Mouse (Mus musculus) embryonic facial prominence, embryonic 13.5 days (tissue): ENCODE results near the gene Gm45844. TPM values are rescaled to one million over a fixed set of nuclear protein-coding genes. Genes with fewer than 3 reads are reported as not detected.
"Not testable (repeated sequence)": the region's sequence is repeated elsewhere in the genome, so short reads cannot be mapped to it uniquely, and the experiment has no call there.

Experiments
- ATAC-seq: fragments of 200-750 bp; cut with Nextera tagmentation; 2 replicates; pipeline ENCODE4 v1.8.0; 2017; ENCODE audit warnings: low read depth; ENCODE audit not compliant: insufficient number of reproducible peaks, insufficient read depth, low FRiP score, low TSS enrichment
- H3K27ac ChIP-seq: fragments of 300-500 bp; sonication (generic); 2 replicates; pipeline ENCODE4 v1.5.1; 2015; ENCODE audit warnings: moderate library complexity, mild to moderate bottlenecking, inconsistent platforms
- H3K27me3 ChIP-seq: fragments of 300-500 bp; sonication (generic); 2 replicates; pipeline ENCODE4 v1.6.1; 2015; ENCODE audit warnings: mild to moderate bottlenecking, inconsistent platforms
- H3K36me3 ChIP-seq: fragments of 300-500 bp; sonication (generic); 2 replicates; pipeline ENCODE4 v1.6.1; 2015; ENCODE audit warnings: mild to moderate bottlenecking, inconsistent platforms
- H3K4me1 ChIP-seq: fragments of 300-500 bp; sonication (generic); 2 replicates; pipeline ENCODE4 v1.6.1; 2015; ENCODE audit warnings: inconsistent platforms
- H3K4me2 ChIP-seq: fragments of 300-500 bp; sonication (generic); 2 replicates; pipeline ENCODE4 v1.6.1; 2015; ENCODE audit warnings: moderate library complexity, mild to moderate bottlenecking, inconsistent platforms
- H3K4me3 ChIP-seq: fragments of 300-500 bp; sonication (generic); 2 replicates; pipeline ENCODE4 v1.5.1; 2015; ENCODE audit warnings: mild to moderate bottlenecking, inconsistent platforms
- H3K9ac ChIP-seq: fragments of 300-500 bp; sonication (generic); 2 replicates; pipeline ENCODE4 v1.6.1; 2015; ENCODE audit warnings: mild to moderate bottlenecking, inconsistent platforms
- H3K9me3 ChIP-seq: fragments of 300-500 bp; sonication (generic); 2 replicates; pipeline ENCODE4 v1.6.1; 2016; ENCODE audit warnings: inconsistent platforms
- WGBS: fragments of 180-500 bp; shearing (Covaris S2); methylation state at CpG from one replicate; pipeline ENCODE4 v1.1.7; 2015; ENCODE audit warnings: mixed read lengths; 5-methylcytosine and 5-hydroxymethylcytosine counted together
- polyA plus RNA-seq: library from polyadenylated mRNA; unstranded; fragments of >200 nt; fragmentation: Nextera tagmentation; extraction: Ambion mirVana; gene quantifications from 2 replicates; pipeline ENCODE4 v1.2.1, GENCODE M21; 2015

Gm45844 gene
- 3.3 and 7.6 TPM in 2 replicates for polyA plus RNA-seq

- H3K36me3 ChIP-seq, H3K4me1 ChIP-seq, H3K27me3 ChIP-seq, H3K9me3 ChIP-seq: not testable (repeated sequence)
- Histone ChIP-seq H3K9ac (peak within 1 kb of the TSS; percentile 2), H3K4me3 (peak within 1 kb of the TSS; percentile 35), H3K4me2 (peak within 1 kb of the TSS; percentile 37), H3K27ac (peak within 1 kb of the TSS; percentile 28)
- ATAC-seq = peak; percentile 100
- 38% methylated on average over 45 of the region's 45 CpGs for WGBS
Observed at GRCm38 (mm10) chr7:7277966-7278567, at the start of gene Gm45844. TSS of gene Gm45844 (minus strand) at chr7:7278289.

GRCm38 (mm10) chr7:7295595-7295994 lies 17.5 kb upstream of the Gm45844 start:
- Histone ChIP-seq H3K36me3 (peaks cover 44% of the 10 kb centered on the region), H3K27me3 (no peaks in the 10 kb centered on the region), H3K4me2 (no peak overlapping the region), H3K9ac (no peak overlapping the region), H3K9me3 (no peaks in the 10 kb centered on the region), H3K27ac (no peak overlapping the region), H3K4me1 (0 out of 2 replicates have a peak, but pooled peaks cover 8% of the 10 kb centered on the region), H3K4me3 (no peak overlapping the region)
- ATAC-seq = no peak
- 82% methylated on average over 16 of the region's 16 CpGs for WGBS

GRCm38 (mm10) chr7:7281383-7281782 lies 3.3 kb upstream of the Gm45844 start:
- H3K4me3 ChIP-seq = no peak overlapping the region
- ATAC-seq = no peak
- peaks cover 5% of the 10 kb centered on the region for H3K9me3 ChIP-seq
- 60% methylated on average over 1 of the region's 1 CpGs for WGBS
- peaks cover 30% of the 10 kb centered on the region for H3K36me3 ChIP-seq
- no peak overlapping the region for H3K4me2 ChIP-seq
- H3K9ac ChIP-seq = no peak overlapping the region
- no peaks in the 10 kb centered on the region for H3K27me3 ChIP-seq
- H3K4me1 ChIP-seq = no peaks in the 10 kb centered on the region
- H3K27ac ChIP-seq = no peak overlapping the region

- Histone ChIP-seq H3K4me2 (peak overlapping the region; percentile 37), H3K27ac (peak overlapping the region; percentile 28), H3K4me3 (peak overlapping the region; percentile 35), H3K9ac (peak overlapping the region; percentile 2)
- not testable (repeated sequence) for H3K27me3 ChIP-seq, H3K9me3 ChIP-seq, H3K36me3 ChIP-seq, H3K4me1 ChIP-seq
- peak; percentile 50; the same call in 1 of the 2 replicates for ATAC-seq
- 46% methylated on average over 24 of the region's 24 CpGs for WGBS
Observed at GRCm38 (mm10) chr7:7277556-7277955, 533 bp downstream of the Gm45844 start.

- WGBS = no CpG with 5 or more reads among the region's 1 CpGs
- not testable (repeated sequence) for H3K36me3 ChIP-seq, H3K9me3 ChIP-seq, H3K27me3 ChIP-seq, H3K4me1 ChIP-seq, H3K4me3 ChIP-seq, H3K4me2 ChIP-seq, H3K9ac ChIP-seq, H3K27ac ChIP-seq, ATAC-seq
Observed at GRCm38 (mm10) chr7:7247228-7247627, 30.9 kb downstream of the Gm45844 start, which contains the start of gene Vmn2r29. TSS of gene Vmn2r29 (minus strand) at chr7:7247328.

- WGBS = 2% methylated on average over 24 of the region's 24 CpGs
- not testable (repeated sequence) for ATAC-seq, H3K9me3 ChIP-seq, H3K27me3 ChIP-seq, H3K27ac ChIP-seq, H3K4me1 ChIP-seq
- H3K36me3 ChIP-seq = peaks cover 17% of the 10 kb centered on the region
- H3K9ac ChIP-seq = peak within 1 kb of the TSS; percentile 72
- H3K4me3 ChIP-seq = peak within 1 kb of the TSS; percentile 56
- peak within 1 kb of the TSS; percentile 66 for H3K4me2 ChIP-seq
Observed at GRCm38 (mm10) chr7:7209313-7210151, 68.6 kb downstream of the Gm45844 start, which contains the start of gene Zfp772. TSS of gene Zfp772 (minus strand) at chr7:7209998.

- H3K9ac ChIP-seq = peak overlapping the region; percentile 46; the same call in 1 of the 2 replicates
- peak overlapping the region; percentile 54 for H3K4me2 ChIP-seq
- H3K27ac ChIP-seq = no peak overlapping the region
- 12% methylated on average over 18 of the region's 18 CpGs for WGBS
- H3K4me1 ChIP-seq = peaks cover 5% of the 10 kb centered on the region; the same call in 1 of the 2 replicates
- peak overlapping the region; percentile 54 for H3K4me3 ChIP-seq
- peak; percentile 72; the same call in 1 of the 2 replicates for ATAC-seq
- no peaks in the 10 kb centered on the region for H3K27me3 ChIP-seq
- no peaks in the 10 kb centered on the region for H3K9me3 ChIP-seq
- no peaks in the 10 kb centered on the region for H3K36me3 ChIP-seq
Observed at GRCm38 (mm10) chr7:7188191-7188942, 89.7 kb downstream of the Gm45844 start.

GRCm38 (mm10) chr7:7187417-7188190 lies 90.5 kb downstream of the Gm45844 start:
- H3K4me2 ChIP-seq = peak overlapping the region; percentile 54
- H3K9me3 ChIP-seq = no peaks in the 10 kb centered on the region
- H3K4me1 ChIP-seq = peaks cover 5% of the 10 kb centered on the region; the same call in 1 of the 2 replicates
- ATAC-seq = no peak
- 39% methylated on average over 13 of the region's 13 CpGs for WGBS
- peak overlapping the region; percentile 54 for H3K4me3 ChIP-seq
- no peaks in the 10 kb centered on the region for H3K27me3 ChIP-seq
- H3K9ac ChIP-seq = 0 out of 2 replicates have a peak overlapping the region, but pooled peaks have one; percentile 46
- H3K36me3 ChIP-seq = peaks cover 7% of the 10 kb centered on the region
- no peak overlapping the region for H3K27ac ChIP-seq

- Histone ChIP-seq H3K9me3 (no peaks in the 10 kb centered on the region), H3K27ac (no peak overlapping the region), H3K9ac (no peak overlapping the region), H3K4me2 (no peak overlapping the region), H3K36me3 (peaks cover 24% of the 10 kb centered on the region), H3K4me1 (peaks cover 5% of the 10 kb centered on the region; the same call in 1 of the 2 replicates), H3K4me3 (no peak overlapping the region), H3K27me3 (no peaks in the 10 kb centered on the region)
- ATAC-seq = peak; percentile 71; the same call in 1 of the 2 replicates
- 43% methylated on average over 1 of the region's 1 CpGs for WGBS
Observed at GRCm38 (mm10) chr7:7185897-7186296, 92.2 kb downstream of the Gm45844 start.

- H3K27ac ChIP-seq = peak within 1 kb of the TSS; percentile 77
- peaks cover 20% of the 10 kb centered on the region for H3K36me3 ChIP-seq
- H3K9me3 ChIP-seq = no peaks in the 10 kb centered on the region
- H3K4me2 ChIP-seq = peak within 1 kb of the TSS; percentile 80
- 2% methylated on average over 26 of the region's 26 CpGs for WGBS
- H3K27me3 ChIP-seq = no peaks in the 10 kb centered on the region
- peaks cover 6% of the 10 kb centered on the region for H3K4me1 ChIP-seq
- ATAC-seq = peak; percentile 89
- H3K9ac ChIP-seq = peak within 1 kb of the TSS; percentile 78
- peak within 1 kb of the TSS; percentile 76 for H3K4me3 ChIP-seq
Observed at GRCm38 (mm10) chr7:7171227-7172147, 106.6 kb downstream of the Gm45844 start, which contains the start of gene Zfp418. TSS of gene Zfp418 (plus strand) at chr7:7171330.
